8 mouse cellular contexts compared by ENCODE assay signal in genomic region chr9:73103880-73104198, GRCm38 (mm10). TPM values are rescaled to one million over a fixed set of nuclear protein-coding genes. Genes with fewer than 3 reads are reported as not detected.
A peak's percentile ranks its signal among the peaks of the same experiment; 100 is the strongest.
DNase-seq lines count a peak whose midpoint lies in the region; ATAC-seq lines count a peak whose summit lies in the region.

No protein-coding gene starts in this region.

- no peak for DNase-seq in kidney, adult 18-20 months
- DNase-seq in c-Kit-positive CD71-positive TER-119-positive erythroid progenitor cells, embryonic 14.5 days (ENCODE audit: low spot score) = no peak
- DNase-seq in spleen, adult 18-20 months = no peak

- H3K27ac ChIP-seq in kidney, embryonic 15.5 days = no peak overlapping the region
- no peak overlapping the region for H3K27ac ChIP-seq in embryonic facial prominence, embryonic 15.5 days (replicated peaks)
- no peak overlapping the region for H3K27ac ChIP-seq in intestine, embryonic 15.5 days
- H3K27ac ChIP-seq in midbrain, embryonic 16.5 days (ENCODE audit: low read length) = no peak overlapping the region

- no peaks in the 10 kb centered on the region for H3K36me3 ChIP-seq in kidney, embryonic 15.5 days
- H3K36me3 ChIP-seq in embryonic facial prominence, embryonic 15.5 days = no peaks in the 10 kb centered on the region
- no peaks in the 10 kb centered on the region for H3K36me3 ChIP-seq in intestine, embryonic 15.5 days
- H3K36me3 ChIP-seq in midbrain, embryonic 16.5 days (ENCODE audit: control insufficient read depth, insufficient read depth, low read length) = no peaks in the 10 kb centered on the region

- peak overlapping the region; percentile 47 for H3K4me3 ChIP-seq in kidney, embryonic 15.5 days (replicated peaks)
- H3K4me3 ChIP-seq in embryonic facial prominence, embryonic 15.5 days (replicated peaks) = peak overlapping the region; percentile 45
- H3K4me3 ChIP-seq in intestine, embryonic 15.5 days (replicated peaks) = peak overlapping the region; percentile 43
- H3K4me3 ChIP-seq in midbrain, embryonic 16.5 days (ENCODE audit: low read depth, low read length) = peak overlapping the region; percentile 44

- H3K27me3 ChIP-seq in kidney, embryonic 15.5 days = peaks cover 55% of the 10 kb centered on the region
- peaks cover 31% of the 10 kb centered on the region for H3K27me3 ChIP-seq in embryonic facial prominence, embryonic 15.5 days
- peaks cover 3% of the 10 kb centered on the region; the same call in 1 of the 2 replicates for H3K27me3 ChIP-seq in intestine, embryonic 15.5 days (replicated peaks)
- peaks cover 25% of the 10 kb centered on the region for H3K27me3 ChIP-seq in midbrain, embryonic 16.5 days (ENCODE audit: control insufficient read depth, insufficient read depth, low read depth, low read length)

- peak; percentile 69 for ATAC-seq in kidney, embryonic 15.5 days (replicated peaks; ENCODE audit: low FRiP score)
- ATAC-seq in embryonic facial prominence, embryonic 15.5 days (ENCODE audit: insufficient number of reproducible peaks, low FRiP score, low TSS enrichment, low read depth) = no peak
- peak; percentile 36; the same call in 1 of the 2 replicates for ATAC-seq in intestine, embryonic 15.5 days
- no peak for ATAC-seq in midbrain, embryonic 16.5 days
- ATAC-seq in granulocyte monocyte progenitor cell, adult 5-6 weeks (replicated peaks; ENCODE audit: poor library complexity, severe bottlenecking) = no peak

- H3K4me2 ChIP-seq in kidney, embryonic 15.5 days = peak overlapping the region; percentile 86
- H3K4me2 ChIP-seq in embryonic facial prominence, embryonic 15.5 days (replicated peaks) = peak overlapping the region; percentile 87
- H3K4me2 ChIP-seq in intestine, embryonic 15.5 days (replicated peaks) = peak overlapping the region; percentile 96
- H3K4me2 ChIP-seq in midbrain, embryonic 16.5 days (ENCODE audit: low read length) = peak overlapping the region; percentile 74

- peak overlapping the region; percentile 35; the same call in 1 of the 2 replicates for H3K9ac ChIP-seq in kidney, embryonic 15.5 days
- H3K9ac ChIP-seq in embryonic facial prominence, embryonic 15.5 days = peak overlapping the region; percentile 29; the same call in 1 of the 2 replicates
- peak overlapping the region; percentile 54; the same call in 1 of the 2 replicates for H3K9ac ChIP-seq in intestine, embryonic 15.5 days
- H3K9ac ChIP-seq in midbrain, embryonic 16.5 days (ENCODE audit: low read depth, low read length) = peak overlapping the region; percentile 70

- no peaks in the 10 kb centered on the region for H3K9me3 ChIP-seq in kidney, embryonic 15.5 days (replicated peaks)
- H3K9me3 ChIP-seq in embryonic facial prominence, embryonic 15.5 days (replicated peaks) = no peaks in the 10 kb centered on the region
- no peaks in the 10 kb centered on the region for H3K9me3 ChIP-seq in intestine, embryonic 15.5 days
- H3K9me3 ChIP-seq in midbrain, embryonic 16.5 days (replicated peaks; ENCODE audit: control insufficient read depth, low read length, poor library complexity, severe bottlenecking) = no peaks in the 10 kb centered on the region

- H3K4me1 ChIP-seq in kidney, embryonic 15.5 days = peaks cover 12% of the 10 kb centered on the region
- H3K4me1 ChIP-seq in embryonic facial prominence, embryonic 15.5 days = peaks cover 7% of the 10 kb centered on the region; the same call in 1 of the 2 replicates
- peaks cover 9% of the 10 kb centered on the region for H3K4me1 ChIP-seq in intestine, embryonic 15.5 days (replicated peaks)
- H3K4me1 ChIP-seq in midbrain, embryonic 16.5 days (ENCODE audit: control insufficient read depth, insufficient read depth, low read length) = peaks cover 5% of the 10 kb centered on the region; the same call in 1 of the 2 replicates

- WGBS in kidney, embryonic 15.5 days = 45% methylated on average over 5 of the region's 5 CpGs
- 43% methylated on average over 5 of the region's 5 CpGs for WGBS in embryonic facial prominence, embryonic 15.5 days
- WGBS in intestine, embryonic 15.5 days = 34% methylated on average over 5 of the region's 5 CpGs
- WGBS in midbrain, embryonic 16.5 days = 32% methylated on average over 5 of the region's 5 CpGs

RNA-seq across cellular contexts. Expression of gene Gm20509, which starts 1.6 kb away (rescaled TPM):
- polyA plus RNA-seq in kidney, embryonic 15.5 days (2015; fragmentation: Nextera tagmentation; extraction: Ambion mirVana) = not detected in 2 replicates
- not detected in 2 replicates for polyA plus RNA-seq in embryonic facial prominence, embryonic 15.5 days (2015; fragmentation: Nextera tagmentation; extraction: Ambion mirVana)
- 0.14 TPM in 1 of 2 replicates, not detected in the other for polyA plus RNA-seq in intestine, embryonic 15.5 days (2015; fragmentation: Nextera tagmentation; extraction: Ambion mirVana)
- polyA plus RNA-seq in midbrain, embryonic 16.5 days (2015; fragmentation: Nextera tagmentation; extraction: Ambion mirVana) = not detected in 2 replicates
- not detected in 2 replicates for total RNA-seq in granulocyte monocyte progenitor cell, adult 5-6 weeks (2014; fragmentation: Nextera tagmentation)
- not detected in 2 replicates for total RNA-seq in granulocyte monocyte progenitor cell, adult 5-6 weeks (2017)

RNA-seq across cellular contexts. Expression of gene Khdc3, which starts 2.2 kb away (rescaled TPM):
- 0.13 TPM in 1 of 2 replicates, not detected in the other for polyA plus RNA-seq in kidney, embryonic 15.5 days (2015; fragmentation: Nextera tagmentation; extraction: Ambion mirVana)
- not detected in 2 replicates for polyA plus RNA-seq in embryonic facial prominence, embryonic 15.5 days (2015; fragmentation: Nextera tagmentation; extraction: Ambion mirVana)
- not detected in 2 replicates for polyA plus RNA-seq in intestine, embryonic 15.5 days (2015; fragmentation: Nextera tagmentation; extraction: Ambion mirVana)
- 0.24 and 0.25 TPM in 2 replicates for polyA plus RNA-seq in midbrain, embryonic 16.5 days (2015; fragmentation: Nextera tagmentation; extraction: Ambion mirVana)
- 1.6 and 7.0 TPM in 2 replicates for total RNA-seq in granulocyte monocyte progenitor cell, adult 5-6 weeks (2014; fragmentation: Nextera tagmentation)
- total RNA-seq in granulocyte monocyte progenitor cell, adult 5-6 weeks (2017) = 1.8 TPM in 1 of 2 replicates, not detected in the other

RNA-seq across cellular contexts. Expression of gene Rsl24d1, which starts 9.4 kb away (rescaled TPM):
- polyA plus RNA-seq in kidney, embryonic 15.5 days (2015; fragmentation: Nextera tagmentation; extraction: Ambion mirVana) = 119 and 126 TPM in 2 replicates
- polyA plus RNA-seq in embryonic facial prominence, embryonic 15.5 days (2015; fragmentation: Nextera tagmentation; extraction: Ambion mirVana) = 102 and 105 TPM in 2 replicates
- polyA plus RNA-seq in intestine, embryonic 15.5 days (2015; fragmentation: Nextera tagmentation; extraction: Ambion mirVana) = 94.3 and 108 TPM in 2 replicates
- polyA plus RNA-seq in midbrain, embryonic 16.5 days (2015; fragmentation: Nextera tagmentation; extraction: Ambion mirVana) = 103 and 109 TPM in 2 replicates
- total RNA-seq in granulocyte monocyte progenitor cell, adult 5-6 weeks (2014; fragmentation: Nextera tagmentation) = 87.9 and 106 TPM in 2 replicates
- 172 and 197 TPM in 2 replicates for total RNA-seq in granulocyte monocyte progenitor cell, adult 5-6 weeks (2017)

RNA-seq across cellular contexts. Expression of gene Rab27a, which starts 59.2 kb away (rescaled TPM):
- 5.2 and 7.1 TPM in 2 replicates for polyA plus RNA-seq in kidney, embryonic 15.5 days (2015; fragmentation: Nextera tagmentation; extraction: Ambion mirVana)
- polyA plus RNA-seq in embryonic facial prominence, embryonic 15.5 days (2015; fragmentation: Nextera tagmentation; extraction: Ambion mirVana) = 9.5 and 10.9 TPM in 2 replicates
- polyA plus RNA-seq in intestine, embryonic 15.5 days (2015; fragmentation: Nextera tagmentation; extraction: Ambion mirVana) = 7.9 and 9.0 TPM in 2 replicates
- 3.3 and 3.6 TPM in 2 replicates for polyA plus RNA-seq in midbrain, embryonic 16.5 days (2015; fragmentation: Nextera tagmentation; extraction: Ambion mirVana)
- total RNA-seq in granulocyte monocyte progenitor cell, adult 5-6 weeks (2014; fragmentation: Nextera tagmentation) = 92.8 and 93.0 TPM in 2 replicates
- total RNA-seq in granulocyte monocyte progenitor cell, adult 5-6 weeks (2017) = 171 and 187 TPM in 2 replicates

Comparison
In these comparisons a context has a peak if more than half of its experiments do, and no peak if none do; other contexts are left out.
1. ATAC-seq: peak in kidney, embryonic 15.5 days (single experiment) and intestine, embryonic 15.5 days (single experiment); none in embryonic facial prominence, embryonic 15.5 days (single experiment), midbrain, embryonic 16.5 days (single experiment) and granulocyte monocyte progenitor cell, adult 5-6 weeks (single experiment).
2. Peak in every context shown above with its lines, with median percentiles within 50 percentile points of each other: H3K4me2 ChIP-seq, H3K4me3 ChIP-seq and H3K9ac ChIP-seq.